Mouse (Mus musculus) myocyte (in vitro differentiated cells): ENCODE measurements around the gene Snx20. TPM values are rescaled to one million over a fixed set of nuclear protein-coding genes. Genes with fewer than 3 reads are reported as not detected.

ENCODE experiments used
- H3K27me3 ChIP-seq: one replicate; pipeline ENCODE4 v1.6.1; 2011; ENCODE audit not compliant: control insufficient read depth, insufficient read depth, insufficient read length
- H3K36me3 ChIP-seq: one replicate; pipeline ENCODE4 v1.6.1; 2011; ENCODE audit not compliant: control insufficient read depth, insufficient read depth
- H3K4me2 ChIP-seq: one replicate; pipeline ENCODE4 v1.6.1; 2011; ENCODE audit warnings: low read depth, control low read depth
- H3K4me3 ChIP-seq: one replicate; pipeline ENCODE4 v1.5.1; 2011; ENCODE audit warnings: mild to moderate bottlenecking, control low read depth, moderate library complexity
- H3K79me2 ChIP-seq: one replicate; pipeline ENCODE4 v1.6.1; 2011; ENCODE audit not compliant: control insufficient read depth, insufficient read depth
- H3ac ChIP-seq: one replicate; pipeline ENCODE4 v1.6.1; 2011; ENCODE audit not compliant: control insufficient read depth, insufficient read length
- CEBPB ChIP-seq: IDR thresholded peaks from 2 replicates; pipeline ENCODE4 v1.6.1; 2011; ENCODE audit warnings: mild to moderate bottlenecking, moderate library complexity; ENCODE audit not compliant: poor library complexity, insufficient read depth, severe bottlenecking
- E2F4 ChIP-seq: IDR thresholded peaks from one replicate; pipeline ENCODE4 v1.6.1; 2011; ENCODE audit warnings: mild to moderate bottlenecking, control low read depth, moderate library complexity; ENCODE audit not compliant: insufficient read depth
- MAX ChIP-seq: IDR thresholded peaks from one replicate; pipeline ENCODE4 v1.6.1; 2011; ENCODE audit warnings: low read depth, mild to moderate bottlenecking, control low read depth
- MYOD1 ChIP-seq, 3 experiments: IDR thresholded peaks; one replicate each; pipeline ENCODE4 v1.6.1; 2011; ENCODE audit warnings: control low read depth in 2 of 3, low read depth in 2 of 3, mild to moderate bottlenecking in 2 of 3, moderate library complexity in 1 of 3; ENCODE audit not compliant: insufficient read length in 2 of 3, control insufficient read depth in 1 of 3
- MYOG ChIP-seq, 3 experiments: IDR thresholded peaks; one replicate each; pipeline ENCODE4 v1.6.1; 2011; ENCODE audit warnings: control low read depth in 2 of 3, low read depth in 2 of 3, mild to moderate bottlenecking in 2 of 3; ENCODE audit not compliant: insufficient read length in 2 of 3, control insufficient read depth in 1 of 3, insufficient read depth in 1 of 3
- POLR2A ChIP-seq: IDR thresholded peaks from one replicate; pipeline ENCODE4 v1.6.1; 2011; ENCODE audit warnings: low read depth, mild to moderate bottlenecking, control low read depth, moderate library complexity; ENCODE audit not compliant: insufficient read length
- POLR2AphosphoS2 ChIP-seq: IDR thresholded peaks from one replicate; pipeline ENCODE4 v1.6.1; 2011; ENCODE audit warnings: low read depth, control low read depth; ENCODE audit not compliant: insufficient read length
- SRF ChIP-seq: IDR thresholded peaks from one replicate; pipeline ENCODE4 v1.6.1; 2011; ENCODE audit warnings: low read depth; ENCODE audit not compliant: control insufficient read depth, insufficient read length
- TCF3 ChIP-seq: IDR thresholded peaks from one replicate; pipeline ENCODE4 v1.6.1; 2011; ENCODE audit warnings: low read depth, control low read depth; ENCODE audit not compliant: insufficient read length
- USF1 ChIP-seq: IDR thresholded peaks from one replicate; pipeline ENCODE4 v1.6.1; 2011; ENCODE audit warnings: low read depth, mild to moderate bottlenecking, control low read depth, moderate library complexity
- polyA plus RNA-seq: library from polyadenylated mRNA; unstranded; fragments of >200 nt; fragmentation: generic; extraction: Trizol; gene quantifications from one replicate; pipeline ENCODE4 v1.2.1, GENCODE M21; 2012; ENCODE audit warnings: missing spikeins

Snx20 gene
- polyA plus RNA-seq, 1 experiment, result 0.07 TPM

DNA sequence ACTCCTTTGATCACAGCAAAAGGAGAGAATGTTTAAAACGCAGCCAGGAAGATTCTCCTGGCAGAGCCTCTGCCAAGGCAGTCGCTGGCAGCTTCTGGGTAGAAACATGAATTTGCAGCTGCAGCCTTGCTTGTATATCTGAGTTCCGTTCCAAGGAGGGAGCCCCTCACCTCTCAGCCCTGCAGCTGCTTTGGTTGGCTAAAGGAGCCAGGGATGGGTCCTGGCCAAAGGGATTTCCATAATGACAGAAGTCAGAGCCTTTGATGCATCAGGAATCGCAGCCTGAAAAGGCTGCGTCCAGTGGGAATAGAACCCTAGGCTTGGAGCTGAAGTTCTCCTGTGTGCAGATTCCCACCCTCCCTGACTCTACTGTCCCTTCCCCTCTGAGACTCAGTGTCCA is 20.9 kb downstream of the Snx20 start:
- H3K79me2 ChIP-seq, result no peaks in the 10 kb centered on the region

DNA sequence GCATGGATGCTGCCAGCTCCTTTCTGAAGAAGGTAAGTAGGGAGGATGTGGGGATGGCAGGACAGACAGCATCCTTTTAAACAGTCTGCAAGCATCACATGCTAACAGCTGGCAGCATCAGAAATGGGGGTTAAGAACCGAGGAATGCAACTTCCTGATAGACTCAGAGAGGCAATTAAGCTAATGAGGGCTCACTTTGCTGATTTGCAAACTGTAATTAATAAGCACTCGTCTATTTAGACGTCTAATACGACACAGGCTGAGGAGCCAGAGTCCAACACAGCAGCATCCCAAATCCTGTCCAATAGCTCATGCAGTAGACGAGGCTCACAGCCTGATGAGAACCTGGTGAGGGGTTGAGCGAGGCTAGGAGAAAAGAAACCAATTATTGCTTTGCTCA is 25.7 kb downstream of the Snx20 start:
- no peak overlapping the region for H3K4me2 ChIP-seq
- no peak overlapping the region for H3K4me3 ChIP-seq

More for the DNA sequence above, 20.9 kb downstream of the Snx20 start:
- TF ChIP-seq SRF, result no peak
- TF ChIP-seq MAX, result no peak
- TF ChIP-seq CEBPB, result no peak
- Histone ChIP-seq H3ac (no peak overlapping the region), H3K36me3 (no peaks in the 10 kb centered on the region), H3K27me3 (peaks cover 54% of the 10 kb centered on the region), H3K4me3 (no peak overlapping the region), H3K4me2 (no peak overlapping the region)

DNA sequence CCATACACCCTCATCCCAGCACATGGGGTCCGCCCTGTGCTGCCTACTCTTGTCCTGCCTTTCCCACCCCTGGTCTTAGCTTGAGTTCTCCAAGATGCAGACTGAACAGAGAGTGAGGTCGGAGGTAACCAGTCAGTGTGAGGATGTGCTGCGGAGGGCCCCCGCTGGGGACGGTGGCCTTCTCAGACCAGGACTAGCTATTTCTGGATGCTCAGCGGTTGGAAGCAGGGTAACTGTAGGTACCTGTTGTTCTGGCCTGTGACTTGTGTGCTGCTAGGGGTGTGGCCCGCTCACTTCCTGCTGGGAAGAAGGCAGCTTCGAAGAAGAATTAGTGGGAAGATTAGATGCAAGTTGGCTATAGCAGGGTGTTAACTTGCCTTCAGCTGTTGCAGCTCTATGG is 26.9 kb downstream of the Snx20 start:
- no peak overlapping the region for H3K4me2 ChIP-seq
- peaks cover 42% of the 10 kb centered on the region for H3K27me3 ChIP-seq
- H3K36me3 ChIP-seq, result no peaks in the 10 kb centered on the region
- H3ac ChIP-seq, result no peak overlapping the region
- TF ChIP-seq MAX, result no peak
- no peak for TF ChIP-seq E2F4
- no peak for TF ChIP-seq USF1
- TF ChIP-seq CEBPB, result no peak
- no peak for TF ChIP-seq MYOD1 (IDR thresholded peaks at IDR 0.05; ENCODE audit: control insufficient read depth in 1 of 3, insufficient read length in 2 of 3, low read depth in 2 of 3)
- H3K4me3 ChIP-seq, result no peak overlapping the region
- H3K79me2 ChIP-seq, result no peaks in the 10 kb centered on the region

More for the DNA sequence above, 25.7 kb downstream of the Snx20 start:
- no peaks in the 10 kb centered on the region for H3K79me2 ChIP-seq
- H3K27me3 ChIP-seq, result peaks cover 45% of the 10 kb centered on the region
- TF ChIP-seq SRF (no peak), MYOD1 (IDR thresholded peaks at IDR 0.05; ENCODE audit: control insufficient read depth in 1 of 3, insufficient read length in 2 of 3, low read depth in 2 of 3) (no peak), TCF3 (no peak), POLR2AphosphoS2 (no peak), E2F4 (no peak), USF1 (no peak), POLR2A (no peak), MYOG (IDR thresholded peaks at IDR 0.05; ENCODE audit: control insufficient read depth in 1 of 3, insufficient read depth in 1 of 3, insufficient read length in 2 of 3, low read depth in 2 of 3) (no peak)
- no peak overlapping the region for H3ac ChIP-seq
- no peaks in the 10 kb centered on the region for H3K36me3 ChIP-seq

DNA sequence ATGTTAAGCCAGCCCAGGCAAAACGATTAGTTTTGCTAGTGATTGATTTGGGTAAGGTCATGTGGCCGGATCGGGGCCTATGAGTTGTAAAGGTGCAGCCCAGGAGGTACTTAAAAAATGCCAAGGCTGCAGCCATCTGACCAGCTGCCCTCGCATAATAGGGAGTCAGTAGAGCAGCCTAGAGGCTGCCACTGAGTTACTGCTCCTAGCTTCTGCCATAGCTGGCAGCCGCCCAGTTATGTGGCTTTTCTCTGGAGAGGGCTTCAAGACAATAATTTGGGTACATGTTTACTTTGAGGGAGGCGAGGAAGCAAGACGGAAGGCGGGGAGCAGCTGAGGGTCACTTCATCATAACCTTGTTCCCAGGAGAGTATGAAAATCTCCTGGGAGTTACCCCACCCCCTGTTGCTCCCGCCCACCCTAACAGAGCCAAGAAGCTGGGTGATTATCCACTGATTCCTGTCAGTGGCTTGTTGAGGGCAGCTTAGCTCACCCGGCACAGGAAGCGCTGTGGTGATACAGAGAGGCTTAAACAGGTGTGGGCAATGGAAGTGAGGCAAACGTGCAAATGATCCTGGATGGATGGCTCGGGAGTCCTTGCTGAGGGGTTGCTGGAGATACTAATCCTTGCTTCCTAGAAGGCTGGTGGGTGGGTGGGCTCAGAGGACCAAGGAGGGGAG is 30.4 kb downstream of the Snx20 start:
- peaks cover 19% of the 10 kb centered on the region for H3K27me3 ChIP-seq
- peak overlapping the region; percentile 64 for H3K4me2 ChIP-seq
- no peaks in the 10 kb centered on the region for H3K36me3 ChIP-seq
- no peaks in the 10 kb centered on the region for H3K79me2 ChIP-seq
- TF ChIP-seq USF1 (no peak), SRF (no peak), MAX (no peak), POLR2A (no peak), MYOD1 (IDR thresholded peaks at IDR 0.05; ENCODE audit: control insufficient read depth in 1 of 3, insufficient read length in 2 of 3, low read depth in 2 of 3) (peak in 2 of 3 experiments; percentile 5 to 47), CEBPB (no peak), MYOG (IDR thresholded peaks at IDR 0.05; ENCODE audit: control insufficient read depth in 1 of 3, insufficient read depth in 1 of 3, insufficient read length in 2 of 3, low read depth in 2 of 3) (no peak), TCF3 (no peak)
- H3ac ChIP-seq, result no peak overlapping the region
- no peak overlapping the region for H3K4me3 ChIP-seq

DNA sequence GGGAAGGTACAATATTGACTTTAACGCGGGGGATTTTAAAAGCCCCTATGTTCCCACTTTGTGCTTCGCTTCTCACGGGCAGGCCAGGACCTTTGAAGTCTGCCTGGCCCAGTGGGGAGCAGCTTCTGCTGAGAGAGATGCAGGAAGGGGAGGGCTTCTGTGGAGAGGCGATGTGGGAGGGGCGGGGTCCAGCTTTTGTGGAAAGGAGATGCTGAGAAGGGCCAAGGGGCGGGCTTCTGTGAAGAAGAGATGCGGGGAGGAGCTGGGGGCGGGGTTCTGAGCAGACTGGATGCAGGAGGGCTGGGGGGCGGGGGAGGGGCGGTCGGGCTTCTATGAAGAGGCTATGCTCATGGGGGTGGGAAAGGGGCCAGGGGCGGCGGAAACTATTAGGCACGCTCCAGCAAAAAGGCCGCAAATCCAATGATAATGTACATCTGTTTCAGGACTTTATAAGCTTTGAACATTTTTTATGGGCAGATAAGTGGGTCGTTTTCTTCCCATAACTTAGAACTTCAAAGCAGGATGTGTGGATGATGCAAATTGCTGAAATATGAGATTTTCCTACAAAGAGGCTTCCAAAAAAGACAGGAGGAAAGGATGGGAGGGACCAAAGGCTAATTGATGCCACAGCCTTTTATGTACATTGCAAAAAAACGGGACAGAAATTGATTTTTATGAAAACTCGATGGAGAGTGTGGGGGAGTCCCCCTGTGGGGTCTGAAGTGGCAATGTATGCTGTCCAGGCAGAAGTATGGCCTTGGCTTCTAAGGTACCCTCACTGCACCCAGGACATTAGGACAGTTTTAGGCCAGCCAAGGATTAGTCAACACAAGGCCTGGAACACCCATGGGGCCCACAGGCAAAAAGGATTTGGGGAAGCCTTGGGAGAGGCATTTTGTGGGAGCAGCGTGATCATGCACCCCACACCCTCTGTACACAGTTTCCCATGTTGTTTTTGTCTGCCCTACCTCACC is 31.6 kb downstream of the Snx20 start:
- TF ChIP-seq MAX (no peak), CEBPB (peak; percentile 90), POLR2A (peak; percentile 26)
- peaks cover 12% of the 10 kb centered on the region for H3K27me3 ChIP-seq
- H3ac ChIP-seq, result no peak overlapping the region
- H3K4me2 ChIP-seq, result peak overlapping the region; percentile 67
- no peak overlapping the region for H3K4me3 ChIP-seq
- H3K79me2 ChIP-seq, result no peaks in the 10 kb centered on the region
- no peaks in the 10 kb centered on the region for H3K36me3 ChIP-seq
